Mouse (Mus musculus): ENCODE measurements around the gene Zfyve9. TPM values are rescaled to one million over a fixed set of nuclear protein-coding genes. Genes with fewer than 3 reads are reported as not detected.

Zfyve9 gene
- polyA plus RNA-seq, 1 experiment from 2014 or later: 6.1 TPM

DNA sequence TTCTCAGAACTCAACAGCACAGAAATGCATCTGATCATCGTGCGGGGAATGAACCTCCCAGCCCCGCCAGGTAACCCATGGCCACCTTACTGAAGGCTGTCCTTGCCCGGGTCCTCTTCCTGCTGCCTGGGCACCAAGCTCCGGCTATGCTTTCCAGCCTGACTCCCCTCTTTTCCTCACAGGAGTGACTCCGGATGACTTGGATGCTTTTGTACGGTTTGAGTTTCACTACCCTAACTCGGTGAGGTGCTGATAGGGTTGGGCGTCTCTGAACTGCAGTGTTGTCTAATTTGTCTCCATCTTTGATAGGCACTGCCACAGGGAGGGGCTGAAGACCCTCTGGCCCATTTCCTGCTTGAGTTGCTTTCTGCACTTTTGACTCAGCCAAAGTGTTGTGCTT lies 150.5 kb downstream of the Zfyve9 start:
- Histone ChIP-seq H3K9ac (replicated peaks) (no peak overlapping the region), H3K27me3 (no peaks in the 10 kb centered on the region), H3K4me1 (replicated peaks) (no peaks in the 10 kb centered on the region), H3K36me3 (peaks cover 95% of the 10 kb centered on the region), H3K9me3 (no peaks in the 10 kb centered on the region), H3K27ac (no peak overlapping the region), H3K4me2 (replicated peaks) (no peak overlapping the region), H3K4me3 (replicated peaks) (no peak overlapping the region)
- WGBS: 95% methylated on average over 9 of the region's 9 CpGs
- ATAC-seq: no peak

DNA sequence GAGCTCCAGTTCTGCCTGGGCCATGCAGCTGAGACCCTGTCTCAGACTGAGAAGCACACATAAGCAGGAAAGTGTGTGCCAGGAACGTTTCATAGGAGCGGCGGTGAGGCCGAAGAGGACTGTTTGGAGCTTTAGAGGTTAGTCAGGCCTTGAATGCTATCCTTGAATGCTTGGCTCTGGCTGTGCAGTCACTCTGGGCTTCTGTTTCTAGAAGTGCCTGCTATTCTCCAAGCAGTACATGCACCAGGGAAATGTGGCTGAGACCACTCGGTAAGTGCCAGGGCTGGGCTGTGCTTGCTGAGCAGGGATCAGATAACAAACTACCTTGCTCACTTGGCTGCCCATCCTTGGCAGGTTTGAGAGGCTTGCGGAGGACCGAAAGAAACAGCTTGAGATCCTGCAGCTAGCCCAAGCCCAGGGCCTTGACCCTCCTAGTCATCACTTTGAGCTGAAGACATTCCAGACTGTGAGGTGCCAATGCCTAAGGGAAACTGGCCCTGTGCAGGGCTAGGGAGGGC lies 151.2 kb downstream of the Zfyve9 start:
- no peaks in the 10 kb centered on the region for H3K4me1 ChIP-seq (replicated peaks)
- no peaks in the 10 kb centered on the region for H3K27me3 ChIP-seq
- H3K27ac ChIP-seq: no peak overlapping the region
- H3K4me2 ChIP-seq (replicated peaks): no peak overlapping the region
- no peak for ATAC-seq
- 89% methylated on average over 7 of the region's 7 CpGs for WGBS
- H3K36me3 ChIP-seq: peaks cover 97% of the 10 kb centered on the region
- no peak overlapping the region for H3K4me3 ChIP-seq (replicated peaks)
- H3K9me3 ChIP-seq: no peaks in the 10 kb centered on the region
- no peak overlapping the region for H3K9ac ChIP-seq (replicated peaks)

DNA sequence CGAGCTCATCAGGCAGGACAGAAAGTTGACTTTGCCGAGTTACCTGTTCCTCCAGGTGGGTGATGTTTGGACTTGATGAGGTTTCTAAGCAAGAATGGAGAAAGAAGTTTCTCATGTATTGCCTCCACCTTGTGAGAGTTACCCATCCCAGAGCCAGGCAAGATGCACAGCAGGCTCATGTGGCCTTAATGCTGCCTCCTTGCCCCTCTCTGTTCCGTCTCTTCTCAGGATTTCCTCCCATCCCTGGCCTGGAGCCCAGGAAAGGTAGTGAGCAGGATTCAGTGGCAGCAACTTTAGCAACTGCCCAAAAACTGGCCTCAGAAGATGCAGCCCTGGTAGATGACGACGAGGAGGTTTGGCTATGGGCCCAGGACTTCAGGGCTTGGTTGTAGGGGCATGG lies 153.5 kb downstream of the Zfyve9 start:
- no peak overlapping the region for H3K4me2 ChIP-seq (replicated peaks)
- 93% methylated on average over 5 of the region's 5 CpGs for WGBS
- peaks cover 82% of the 10 kb centered on the region for H3K36me3 ChIP-seq
- H3K27ac ChIP-seq: no peak overlapping the region
- no peaks in the 10 kb centered on the region for H3K9me3 ChIP-seq
- no peak for ATAC-seq
- H3K4me1 ChIP-seq (replicated peaks): no peaks in the 10 kb centered on the region
- H3K27me3 ChIP-seq: no peaks in the 10 kb centered on the region
- H3K9ac ChIP-seq (replicated peaks): no peak overlapping the region
- H3K4me3 ChIP-seq (replicated peaks): no peak overlapping the region

DNA sequence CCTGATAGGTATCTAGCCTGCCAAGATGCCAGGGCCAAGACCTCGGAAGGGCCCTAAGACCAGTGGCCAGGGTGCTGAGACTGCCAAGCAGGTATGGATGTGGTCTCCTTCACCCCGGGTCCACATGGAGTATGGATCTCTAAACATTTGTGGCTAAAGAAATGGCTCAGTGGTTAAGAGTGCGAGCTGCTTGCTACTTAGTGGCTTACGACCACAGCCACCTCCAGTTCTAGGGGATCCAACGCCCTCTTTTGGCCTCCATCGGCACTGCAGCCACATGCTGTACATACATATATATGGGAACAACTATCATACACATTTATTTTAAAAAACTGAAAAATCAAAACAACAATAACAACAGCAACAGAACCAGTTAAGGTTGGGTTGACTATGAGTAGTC lies 159.1 kb downstream of the Zfyve9 start:
- Histone ChIP-seq H3K4me3 (replicated peaks) (no peak overlapping the region), H3K27ac (no peak overlapping the region), H3K4me1 (replicated peaks) (peaks cover 18% of the 10 kb centered on the region), H3K9ac (replicated peaks) (no peak overlapping the region), H3K9me3 (no peaks in the 10 kb centered on the region), H3K4me2 (replicated peaks) (0 out of 2 replicates have a peak overlapping the region, but pooled peaks have one; percentile 83), H3K36me3 (peaks cover 27% of the 10 kb centered on the region), H3K27me3 (no peaks in the 10 kb centered on the region)
- 98% methylated on average over 6 of the region's 6 CpGs for WGBS
- no peak for ATAC-seq

DNA sequence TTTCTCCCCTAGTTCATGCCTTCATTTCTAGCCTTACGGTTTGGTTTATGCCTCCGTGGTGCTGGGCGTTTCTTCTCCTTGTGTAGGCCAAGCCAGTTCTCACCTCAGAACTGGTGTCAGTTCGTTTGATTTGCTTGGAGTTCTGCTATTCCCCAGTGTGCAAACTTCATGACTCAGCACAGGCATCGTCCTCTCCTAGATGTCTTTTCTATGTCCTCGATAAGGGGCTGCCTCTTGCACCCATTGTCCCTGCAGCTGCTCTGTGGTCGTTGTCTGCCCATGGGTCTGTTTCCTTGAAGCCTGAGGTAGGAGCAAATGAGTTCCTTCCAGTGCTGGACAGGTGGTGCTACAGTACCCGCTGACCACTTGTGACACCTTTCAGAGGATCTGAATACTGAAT lies 160.1 kb downstream of the Zfyve9 start:
- H3K9ac ChIP-seq (replicated peaks): peak overlapping the region; percentile 91
- H3K4me2 ChIP-seq (replicated peaks): peak overlapping the region; percentile 83
- H3K4me3 ChIP-seq (replicated peaks): peak overlapping the region; percentile 77
- WGBS: 16% methylated on average over 8 of the region's 8 CpGs
- peak overlapping the region; percentile 92 for H3K27ac ChIP-seq
- no peaks in the 10 kb centered on the region for H3K9me3 ChIP-seq
- H3K4me1 ChIP-seq (replicated peaks): peaks cover 18% of the 10 kb centered on the region
- peak; percentile 10 for ATAC-seq
- no peaks in the 10 kb centered on the region for H3K27me3 ChIP-seq
- peaks cover 17% of the 10 kb centered on the region for H3K36me3 ChIP-seq

DNA sequence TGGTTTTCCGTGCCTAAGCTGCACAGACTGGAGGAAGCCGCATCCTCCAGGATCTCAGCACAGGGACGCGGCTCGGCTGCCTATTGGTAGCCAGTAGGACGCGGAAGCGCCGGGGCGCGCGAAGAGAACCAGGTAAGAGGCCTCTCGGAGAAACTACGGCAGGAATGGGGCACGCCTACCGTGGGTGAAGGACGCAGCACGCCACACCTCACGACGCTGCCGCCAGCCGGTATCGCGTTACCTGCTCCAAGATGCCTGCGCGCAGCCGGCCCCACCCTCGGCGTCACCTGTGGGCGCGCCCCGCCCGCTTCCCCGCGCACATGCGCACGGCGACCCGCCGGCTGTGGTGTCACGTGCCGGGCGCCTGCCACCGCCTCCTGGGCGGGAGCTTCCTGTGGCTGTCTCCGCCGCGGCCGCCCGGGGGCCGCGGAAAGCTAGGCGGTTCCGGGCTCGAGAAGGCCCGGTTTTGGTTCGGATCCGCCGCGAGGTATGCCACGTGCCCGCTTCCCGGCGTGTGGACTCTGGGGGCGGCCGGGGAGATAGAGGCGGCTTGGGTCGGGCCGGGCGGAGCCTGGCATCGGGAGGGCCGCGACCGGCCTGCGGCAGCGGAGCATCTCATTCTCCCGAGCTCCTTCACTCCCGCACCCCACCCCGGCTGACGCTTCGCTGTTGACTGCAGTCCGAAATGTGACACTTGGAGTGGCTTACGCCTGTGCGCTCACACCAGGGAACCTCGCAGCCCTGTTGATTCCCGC lies 160.8 kb downstream of the Zfyve9 start, which contains the start of gene Cc2d1b:
Cc2d1b (plus strand) TSS at position 354 of the 755 bp plus-strand sequence.
- peak within 1 kb of the TSS; percentile 77 for H3K4me3 ChIP-seq (replicated peaks)
- H3K4me1 ChIP-seq (replicated peaks): peaks cover 18% of the 10 kb centered on the region
- H3K9ac ChIP-seq (replicated peaks): peak within 1 kb of the TSS; percentile 91
- WGBS: under 1% methylated on average over 82 of the region's 86 CpGs
- H3K9me3 ChIP-seq: no peaks in the 10 kb centered on the region
- peak within 1 kb of the TSS; percentile 83 for H3K4me2 ChIP-seq (replicated peaks)
- peaks cover 9% of the 10 kb centered on the region for H3K36me3 ChIP-seq
- peak; percentile 93 for ATAC-seq
- peak within 1 kb of the TSS; percentile 92 for H3K27ac ChIP-seq
- no peaks in the 10 kb centered on the region for H3K27me3 ChIP-seq

DNA sequence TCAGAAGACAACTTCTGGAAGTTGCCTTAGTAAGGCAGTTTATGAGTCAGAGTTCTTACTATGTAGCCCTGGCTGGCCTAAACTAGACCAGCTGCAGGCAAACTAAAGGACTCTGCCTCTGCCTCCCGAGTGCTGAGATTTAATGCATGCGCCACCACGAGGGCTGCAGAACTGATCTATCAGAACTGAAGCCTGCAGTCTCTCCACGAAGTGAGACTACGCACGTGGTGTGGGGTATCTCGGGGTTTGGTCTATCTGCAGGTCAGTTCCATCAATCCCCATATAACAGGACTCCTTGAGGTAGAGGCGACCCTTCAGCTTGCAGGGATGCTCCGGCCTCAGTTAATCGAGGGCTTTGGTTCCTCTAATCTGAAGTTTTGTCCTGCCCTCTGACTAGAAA lies 161.4 kb downstream of the Zfyve9 start:
- peak; percentile 72 for ATAC-seq
- Histone ChIP-seq H3K4me2 (replicated peaks) (peak overlapping the region; percentile 83), H3K9me3 (no peaks in the 10 kb centered on the region), H3K9ac (replicated peaks) (peak overlapping the region; percentile 91), H3K4me3 (replicated peaks) (peak overlapping the region; percentile 77), H3K36me3 (peaks cover 3% of the 10 kb centered on the region), H3K4me1 (replicated peaks) (peaks cover 18% of the 10 kb centered on the region), H3K27ac (peak overlapping the region; percentile 92), H3K27me3 (no peaks in the 10 kb centered on the region)
- WGBS: 1% methylated on average over 10 of the region's 10 CpGs

DNA sequence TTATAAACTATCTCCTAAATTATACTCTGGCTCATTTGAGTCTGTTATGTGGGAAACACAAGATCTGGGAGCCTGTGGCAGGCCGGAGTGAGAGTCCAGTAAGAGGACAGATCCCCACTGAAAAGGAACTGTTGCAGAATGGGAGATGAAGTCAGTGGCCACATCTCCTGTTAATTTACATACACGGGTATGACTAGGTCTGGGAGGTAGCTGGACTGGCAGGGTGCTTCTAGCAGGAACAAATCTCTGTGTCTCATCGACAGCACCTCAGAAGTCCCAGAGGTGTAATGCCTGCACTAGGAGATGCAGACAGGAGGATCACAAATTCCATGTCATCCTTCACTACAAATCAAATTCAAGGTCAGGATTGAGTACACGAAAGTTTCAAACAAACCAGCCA lies 162.0 kb downstream of the Zfyve9 start:
- Histone ChIP-seq H3K4me1 (replicated peaks) (peaks cover 18% of the 10 kb centered on the region), H3K4me2 (replicated peaks) (peak overlapping the region; percentile 83), H3K9ac (replicated peaks) (peak overlapping the region; percentile 91; the same call in 1 of the 2 replicates), H3K36me3 (no peaks in the 10 kb centered on the region; the same call in none of the 2 replicates), H3K9me3 (no peaks in the 10 kb centered on the region), H3K27me3 (no peaks in the 10 kb centered on the region), H3K4me3 (replicated peaks) (peak overlapping the region; percentile 77), H3K27ac (no peak overlapping the region)
- 69% methylated on average over 4 of the region's 4 CpGs for WGBS
- ATAC-seq: no peak

DNA sequence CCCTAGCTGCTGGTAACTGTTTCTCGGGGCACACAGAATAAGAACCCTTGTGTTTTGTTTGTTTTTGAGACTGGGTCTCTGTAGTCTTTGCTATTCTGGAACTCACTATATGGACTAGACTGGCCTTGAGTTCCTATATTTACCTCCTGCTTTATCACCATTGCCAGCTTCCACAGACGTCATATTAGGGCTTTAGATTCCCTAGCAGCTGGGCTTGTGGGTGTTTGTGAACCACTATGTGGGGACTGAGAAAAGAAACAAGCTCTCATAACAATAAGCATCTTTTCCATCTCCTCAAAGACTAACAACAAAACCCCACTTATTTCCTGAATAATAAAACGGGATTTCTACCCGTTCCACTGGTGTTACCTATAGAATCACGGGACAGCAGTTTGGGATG lies 169.7 kb downstream of the Zfyve9 start:
- ATAC-seq: no peak
- no peak overlapping the region for H3K9ac ChIP-seq (replicated peaks)
- no peaks in the 10 kb centered on the region for H3K4me1 ChIP-seq (replicated peaks)
- no peaks in the 10 kb centered on the region for H3K9me3 ChIP-seq
- H3K4me3 ChIP-seq (replicated peaks): no peak overlapping the region
- WGBS: 95% methylated on average over 5 of the region's 5 CpGs
- no peaks in the 10 kb centered on the region for H3K27me3 ChIP-seq
- H3K36me3 ChIP-seq: 0 out of 2 replicates have a peak, but pooled peaks cover 3% of the 10 kb centered on the region
- no peak overlapping the region for H3K27ac ChIP-seq
- no peak overlapping the region for H3K4me2 ChIP-seq (replicated peaks)

DNA sequence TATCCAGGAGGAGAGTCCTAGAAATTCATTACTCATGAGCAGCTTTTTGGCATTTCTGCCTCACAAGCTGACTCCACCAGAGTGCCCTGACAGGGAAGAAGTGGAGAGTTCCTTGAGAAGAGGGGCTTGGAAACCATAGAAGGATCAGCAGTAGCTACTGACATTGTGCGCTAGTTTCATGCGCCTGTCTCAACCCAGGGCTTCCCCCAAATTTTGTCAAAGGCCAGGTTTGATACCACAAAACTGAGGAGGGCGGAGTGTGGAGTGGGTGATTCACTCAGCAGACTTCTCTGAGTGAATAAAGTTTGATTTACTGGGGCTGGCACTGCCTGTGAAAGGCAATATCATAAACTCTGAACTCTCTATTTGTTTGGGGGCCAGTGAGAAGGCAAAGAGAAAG lies 171.9 kb downstream of the Zfyve9 start:
- no peak for ATAC-seq
- Histone ChIP-seq H3K4me2 (replicated peaks) (no peak overlapping the region), H3K27me3 (no peaks in the 10 kb centered on the region), H3K27ac (no peak overlapping the region), H3K4me3 (replicated peaks) (no peak overlapping the region), H3K9ac (replicated peaks) (no peak overlapping the region), H3K9me3 (no peaks in the 10 kb centered on the region), H3K4me1 (replicated peaks) (no peaks in the 10 kb centered on the region), H3K36me3 (peaks cover 19% of the 10 kb centered on the region)
- WGBS: 94% methylated on average over 3 of the region's 3 CpGs

DNA sequence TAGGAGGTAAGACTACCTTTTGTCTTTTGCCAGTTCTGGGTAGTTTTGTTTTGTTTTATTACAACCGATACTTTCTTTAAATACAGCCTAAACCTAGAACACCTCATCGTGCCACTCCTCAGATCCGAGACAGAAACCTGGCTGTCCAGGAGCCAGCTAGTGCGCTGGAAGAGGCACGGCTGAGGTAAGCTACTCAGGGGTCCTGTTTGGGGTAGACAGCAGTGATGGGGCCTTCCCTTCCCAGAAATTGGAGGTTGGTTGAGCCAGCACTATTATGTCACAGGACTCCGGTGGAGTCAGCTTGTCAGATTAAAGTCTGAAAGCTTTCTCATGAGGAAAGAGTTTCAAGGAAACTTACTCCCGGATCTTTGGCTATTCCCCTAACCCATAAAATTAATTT lies 178.7 kb downstream of the Zfyve9 start:
- ATAC-seq: no peak
- no peaks in the 10 kb centered on the region for H3K4me1 ChIP-seq (replicated peaks)
- 97% methylated on average over 7 of the region's 7 CpGs for WGBS
- peaks cover 33% of the 10 kb centered on the region for H3K36me3 ChIP-seq
- no peak overlapping the region for H3K4me3 ChIP-seq (replicated peaks)
- no peaks in the 10 kb centered on the region for H3K27me3 ChIP-seq
- H3K27ac ChIP-seq: no peak overlapping the region
- H3K9me3 ChIP-seq: no peaks in the 10 kb centered on the region
- H3K9ac ChIP-seq (replicated peaks): no peak overlapping the region
- H3K4me2 ChIP-seq (replicated peaks): no peak overlapping the region

DNA sequence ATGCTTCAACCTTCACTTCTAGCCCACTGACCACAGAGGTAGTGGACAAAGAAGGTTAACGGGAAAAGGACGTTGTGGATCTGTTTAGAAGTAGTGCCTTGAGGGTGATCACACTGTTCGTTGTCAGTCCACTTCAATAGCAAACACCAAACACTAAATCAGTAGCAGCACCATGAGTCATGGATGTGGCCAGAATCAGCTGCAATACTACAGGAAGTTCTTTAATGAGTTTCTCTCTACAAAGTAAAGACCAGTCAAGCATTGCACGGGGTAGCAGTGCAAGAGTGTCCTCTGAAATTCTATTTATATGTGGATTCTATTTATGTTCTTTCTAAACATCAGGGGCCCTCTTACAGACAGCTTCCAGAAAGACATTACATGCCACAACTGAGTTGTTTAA lies 182.3 kb downstream of the Zfyve9 start:
- no peaks in the 10 kb centered on the region for H3K9me3 ChIP-seq
- 90% methylated on average over 4 of the region's 4 CpGs for WGBS
- H3K4me2 ChIP-seq (replicated peaks): no peak overlapping the region
- no peaks in the 10 kb centered on the region for H3K4me1 ChIP-seq (replicated peaks)
- no peak for ATAC-seq
- no peak overlapping the region for H3K27ac ChIP-seq
- no peaks in the 10 kb centered on the region for H3K27me3 ChIP-seq
- peaks cover 11% of the 10 kb centered on the region for H3K36me3 ChIP-seq
- H3K9ac ChIP-seq (replicated peaks): no peak overlapping the region
- no peak overlapping the region for H3K4me3 ChIP-seq (replicated peaks)
